Mouse (Mus musculus): Measurements from ENCODE around the gene Zc3h12a.

DNA sequence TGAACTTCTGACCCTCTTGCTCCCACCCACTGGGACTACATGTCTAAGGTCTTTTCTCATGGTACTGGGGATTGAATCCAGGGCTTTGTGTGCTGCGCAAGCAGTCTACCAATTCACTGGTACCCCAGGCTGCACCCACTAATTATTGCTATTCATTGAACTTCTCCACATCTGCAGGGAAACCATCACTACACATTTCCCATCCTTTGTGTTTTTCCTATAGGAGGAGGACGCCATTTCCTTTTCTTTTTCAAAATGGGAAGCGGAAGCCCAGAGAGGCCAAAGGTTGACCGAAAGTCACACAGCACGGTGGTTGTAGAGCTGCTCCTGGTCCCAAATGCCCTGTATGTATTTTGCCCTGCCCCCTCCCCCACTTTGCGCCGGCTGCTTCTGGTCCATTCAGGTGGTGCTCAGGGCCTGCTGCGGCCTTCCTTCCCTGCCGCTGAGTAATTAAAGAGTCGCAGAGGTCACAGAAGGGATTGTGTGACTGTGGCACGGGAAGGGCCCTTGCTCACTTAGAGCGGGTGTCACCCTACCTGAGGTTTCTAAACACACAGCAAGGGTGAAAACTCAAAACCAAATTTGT, 8.8 kb upstream of the Zc3h12a start:
- TF ChIP-seq CTCF (IDR thresholded peaks at IDR 0.05; ENCODE audit: extremely low read depth, insufficient read depth, insufficient read length, insufficient replicate concordance) (no peak), POLR2A (IDR thresholded peaks at IDR 0.05; ENCODE audit: low read depth, low read length) (no peak)

Measured in spleen, adult 2 months (tissue).